Mouse (Mus musculus) myocyte (in vitro differentiated cells): ENCODE measurements around the gene Gm9936.

ENCODE experiments used
- POLR2A ChIP-seq: IDR thresholded peaks from one replicate; pipeline ENCODE4 v1.6.1; 2011; ENCODE audit warnings: low read depth, mild to moderate bottlenecking, control low read depth, moderate library complexity; ENCODE audit not compliant: insufficient read length
- SRF ChIP-seq: IDR thresholded peaks from one replicate; pipeline ENCODE4 v1.6.1; 2011; ENCODE audit warnings: low read depth; ENCODE audit not compliant: control insufficient read depth, insufficient read length
- USF1 ChIP-seq: IDR thresholded peaks from one replicate; pipeline ENCODE4 v1.6.1; 2011; ENCODE audit warnings: low read depth, mild to moderate bottlenecking, control low read depth, moderate library complexity

DNA sequence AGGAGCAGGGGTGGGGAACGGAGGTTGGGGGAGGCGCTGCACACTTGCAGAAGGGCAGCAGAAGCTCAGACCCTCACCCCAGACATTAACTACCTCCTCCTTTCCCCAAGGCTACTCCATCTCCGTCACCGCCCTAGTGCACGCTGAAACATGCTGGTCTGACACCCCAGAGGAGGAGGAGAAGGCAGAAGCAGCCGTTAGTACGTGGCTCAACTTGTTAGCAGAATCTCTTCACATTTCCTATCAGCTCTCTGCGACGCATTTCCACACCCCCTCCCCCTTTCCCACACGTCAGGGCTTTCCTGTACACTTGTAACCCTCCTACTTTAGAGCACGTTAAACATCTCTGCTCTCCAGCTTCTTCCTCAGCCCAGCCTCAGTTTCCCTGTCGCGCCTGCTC, 20.9 kb upstream of the Gm9936 start:
- no peak for TF ChIP-seq POLR2A
- no peak for TF ChIP-seq SRF
- no peak for TF ChIP-seq USF1
